Mouse (Mus musculus): ENCODE results near the gene Pcsk2. TPM values are rescaled to one million over a fixed set of nuclear protein-coding genes. Genes with fewer than 3 reads are reported as not detected.
A peak's percentile ranks its signal among the peaks of the same experiment; 100 is the strongest.

Gene Pcsk2
- total RNA-seq, 1 experiment = 0.27 TPM

- H3K9ac ChIP-seq (ENCODE audit: insufficient read depth, low read depth, low read length, poor library complexity, severe bottlenecking) = no peak overlapping the region
- H3K36me3 ChIP-seq (ENCODE audit: control insufficient read depth, insufficient read depth, low read length, poor library complexity, severe bottlenecking) = no peaks in the 10 kb centered on the region
- no peak overlapping the region for H3K27ac ChIP-seq (ENCODE audit: insufficient read depth, low read depth, low read length, poor library complexity, severe bottlenecking)
- no peaks in the 10 kb centered on the region for H3K4me1 ChIP-seq (ENCODE audit: control insufficient read depth in 2 of 2, insufficient read depth in 2 of 2, low read length in 2 of 2, poor library complexity in 1 of 2)
- H3K9me3 ChIP-seq (ENCODE audit: control insufficient read depth, insufficient read depth, low read depth, low read length) = no peaks in the 10 kb centered on the region
- TF ChIP-seq CHD2 (IDR thresholded peaks at IDR 0.05; ENCODE audit: low read depth, low read length) = no peak
- peak; percentile 51 for DNase-seq (ENCODE audit: low read depth, low spot score)
- H3K4me3 ChIP-seq (ENCODE audit: insufficient read depth in 1 of 2, low read depth in 1 of 2, low read length in 2 of 2, poor library complexity in 1 of 2, severe bottlenecking in 1 of 2) = no peak overlapping the region
- in situ Hi-C loops (cut with MboI; ENCODE audit: low sequenced_read_pairs in 2 of 2, unreplicated experiment in 2 of 2) = no loop called here
Measured at GRCm38 (mm10) chr2:143536485-143536884, 9.5 kb upstream of the Pcsk2 start.

- no peaks in the 10 kb centered on the region for H3K9me3 ChIP-seq (ENCODE audit: control insufficient read depth, insufficient read depth, low read depth, low read length)
- no peak overlapping the region for H3K27ac ChIP-seq (ENCODE audit: insufficient read depth, low read depth, low read length, poor library complexity, severe bottlenecking)
- H3K4me3 ChIP-seq (ENCODE audit: insufficient read depth in 1 of 2, low read depth in 1 of 2, low read length in 2 of 2, poor library complexity in 1 of 2, severe bottlenecking in 1 of 2) = peak overlapping the region; percentile 71 to 75
- in situ Hi-C loops (cut with MboI; ENCODE audit: low sequenced_read_pairs in 2 of 2, unreplicated experiment in 2 of 2) = no loop called here
- no peak for TF ChIP-seq HCFC1 (IDR thresholded peaks at IDR 0.05; ENCODE audit: borderline replicate concordance, insufficient read depth, low read length)
- H3K9ac ChIP-seq (ENCODE audit: insufficient read depth, low read depth, low read length, poor library complexity, severe bottlenecking) = no peak overlapping the region
- DNase-seq (ENCODE audit: low read depth, low spot score) = peak; percentile 28
- H3K36me3 ChIP-seq (ENCODE audit: control insufficient read depth, insufficient read depth, low read length, poor library complexity, severe bottlenecking) = no peaks in the 10 kb centered on the region
- peaks cover 0 to 9% of the 10 kb centered on the region in 2 experiments; a peak in 1 of 4 replicates for H3K4me1 ChIP-seq (ENCODE audit: control insufficient read depth in 2 of 2, insufficient read depth in 2 of 2, low read length in 2 of 2, poor library complexity in 1 of 2)
Measured at GRCm38 (mm10) chr2:143545299-143545751, 631 bp upstream of the Pcsk2 start.

- TF ChIP-seq HCFC1 (IDR thresholded peaks at IDR 0.05; ENCODE audit: borderline replicate concordance, insufficient read depth, low read length) = no peak
- no peak for TF ChIP-seq ZC3H11A (IDR thresholded peaks at IDR 0.05; ENCODE audit: borderline replicate concordance, low read depth, low read length)
- TF ChIP-seq ZNF384 (IDR thresholded peaks at IDR 0.05; ENCODE audit: low read depth, low read length) = no peak
- no peak for TF ChIP-seq CHD2 (IDR thresholded peaks at IDR 0.05; ENCODE audit: low read depth, low read length)
- no peak for TF ChIP-seq MAFK (IDR thresholded peaks at IDR 0.05; ENCODE audit: insufficient read depth, low read depth, low read length)
- in situ Hi-C loops (cut with MboI; ENCODE audit: low sequenced_read_pairs in 2 of 2, unreplicated experiment in 2 of 2) = no loop called here
- Histone ChIP-seq H3K4me3 (ENCODE audit: insufficient read depth in 1 of 2, low read depth in 1 of 2, low read length in 2 of 2, poor library complexity in 1 of 2, severe bottlenecking in 1 of 2) (peak overlapping the region; percentile 70 to 71), H3K9me3 (ENCODE audit: control insufficient read depth, insufficient read depth, low read depth, low read length) (no peaks in the 10 kb centered on the region), H3K4me1 (ENCODE audit: control insufficient read depth in 2 of 2, insufficient read depth in 2 of 2, low read length in 2 of 2, poor library complexity in 1 of 2) (peaks cover 0 to 9% of the 10 kb centered on the region in 2 experiments; a peak in 1 of 4 replicates), H3K36me3 (ENCODE audit: control insufficient read depth, insufficient read depth, low read length, poor library complexity, severe bottlenecking) (no peaks in the 10 kb centered on the region), H3K9ac (ENCODE audit: insufficient read depth, low read depth, low read length, poor library complexity, severe bottlenecking) (no peak overlapping the region), H3K27ac (ENCODE audit: insufficient read depth, low read depth, low read length, poor library complexity, severe bottlenecking) (no peak overlapping the region)
- peak; percentile 24 for DNase-seq (ENCODE audit: low read depth, low spot score)
Measured at GRCm38 (mm10) chr2:143546412-143547211, 656 bp downstream of the Pcsk2 start.

GRCm38 (mm10) chr2:143547251-143548090 lies 1.5 kb downstream of the Pcsk2 start:
- H3K9ac ChIP-seq (ENCODE audit: insufficient read depth, low read depth, low read length, poor library complexity, severe bottlenecking) = no peak overlapping the region; the same call in 1 of the 2 replicates
- in situ Hi-C loops (cut with MboI; ENCODE audit: low sequenced_read_pairs in 2 of 2, unreplicated experiment in 2 of 2) = no loop called here
- no peak for TF ChIP-seq CHD2 (IDR thresholded peaks at IDR 0.05; ENCODE audit: low read depth, low read length)
- TF ChIP-seq ZC3H11A (IDR thresholded peaks at IDR 0.05; ENCODE audit: borderline replicate concordance, low read depth, low read length) = no peak
- no peak for TF ChIP-seq MAFK (IDR thresholded peaks at IDR 0.05; ENCODE audit: insufficient read depth, low read depth, low read length)
- no peak for TF ChIP-seq HCFC1 (IDR thresholded peaks at IDR 0.05; ENCODE audit: borderline replicate concordance, insufficient read depth, low read length)
- TF ChIP-seq ZNF384 (IDR thresholded peaks at IDR 0.05; ENCODE audit: low read depth, low read length) = no peak
- H3K27ac ChIP-seq (ENCODE audit: insufficient read depth, low read depth, low read length, poor library complexity, severe bottlenecking) = no peak overlapping the region
- H3K36me3 ChIP-seq (ENCODE audit: control insufficient read depth, insufficient read depth, low read length, poor library complexity, severe bottlenecking) = no peaks in the 10 kb centered on the region
- H3K4me3 ChIP-seq (ENCODE audit: insufficient read depth in 1 of 2, low read depth in 1 of 2, low read length in 2 of 2, poor library complexity in 1 of 2, severe bottlenecking in 1 of 2) = peak overlapping the region; percentile 21 to 46
- no peaks in the 10 kb centered on the region for H3K9me3 ChIP-seq (ENCODE audit: control insufficient read depth, insufficient read depth, low read depth, low read length)
- DNase-seq (ENCODE audit: low read depth, low spot score) = peak; percentile 7
- peaks cover 0 to 9% of the 10 kb centered on the region in 2 experiments; a peak in 1 of 4 replicates for H3K4me1 ChIP-seq (ENCODE audit: control insufficient read depth in 2 of 2, insufficient read depth in 2 of 2, low read length in 2 of 2, poor library complexity in 1 of 2)

Data from ES-E14 (cell line).